Mouse (Mus musculus): ENCODE data around the gene Vtcn1. TPM values are rescaled to one million over a fixed set of nuclear protein-coding genes. Genes with fewer than 3 reads are reported as not detected.

Gene Vtcn1
- 0.05 TPM in 1 of 2 replicates, not detected in the other for polyA plus RNA-seq (2012; rRNA removed)

DNA sequence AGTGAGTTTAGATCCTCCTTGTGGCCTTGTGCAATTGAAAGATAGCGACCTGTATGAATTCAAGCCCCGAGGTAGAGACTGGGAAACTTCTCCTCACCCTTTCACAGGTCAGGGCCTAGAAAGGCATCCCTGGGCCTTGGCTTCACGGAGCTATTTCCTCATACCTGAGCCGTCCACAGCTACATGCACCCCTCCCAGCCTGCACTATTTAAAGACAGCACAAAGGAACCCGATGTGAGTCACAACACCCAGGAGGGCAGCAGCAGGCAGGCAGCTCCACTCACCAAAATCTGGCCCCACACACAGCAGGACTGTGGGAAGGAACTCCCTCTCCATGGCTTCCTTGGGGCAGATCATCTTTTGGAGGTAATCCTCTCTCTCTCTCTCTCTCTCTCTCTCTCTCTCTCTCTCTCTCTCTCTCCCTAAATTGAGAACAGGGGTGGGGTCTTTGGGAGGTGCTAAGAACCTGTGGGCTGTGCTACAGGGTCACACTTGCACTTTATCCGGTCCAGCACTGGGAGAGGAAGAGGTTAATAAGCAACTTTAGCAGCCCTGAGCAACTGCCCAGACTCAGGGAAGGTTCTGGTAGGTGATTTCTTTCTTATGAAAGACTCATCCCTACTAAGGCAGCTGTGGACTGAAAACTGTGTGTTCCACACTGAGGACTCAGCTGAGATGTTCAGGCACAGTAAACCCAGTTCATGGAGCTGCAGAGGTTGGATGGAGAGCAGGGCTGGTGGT, at the start of gene Vtcn1:
Gene Vtcn1, plus strand, starts transcription at position 235 of the 741 bp plus-strand sequence.
- no peak for DNase-seq (ENCODE audit: low read depth)
- TF ChIP-seq POLR2A (IDR thresholded peaks at IDR 0.05; ENCODE audit: borderline replicate concordance, extremely low read depth, insufficient read depth, insufficient read length, poor library complexity, severe bottlenecking) (no peak), CTCF (IDR thresholded peaks at IDR 0.05; ENCODE audit: borderline replicate concordance, extremely low read depth, insufficient read depth, insufficient read length) (no peak)

DNA sequence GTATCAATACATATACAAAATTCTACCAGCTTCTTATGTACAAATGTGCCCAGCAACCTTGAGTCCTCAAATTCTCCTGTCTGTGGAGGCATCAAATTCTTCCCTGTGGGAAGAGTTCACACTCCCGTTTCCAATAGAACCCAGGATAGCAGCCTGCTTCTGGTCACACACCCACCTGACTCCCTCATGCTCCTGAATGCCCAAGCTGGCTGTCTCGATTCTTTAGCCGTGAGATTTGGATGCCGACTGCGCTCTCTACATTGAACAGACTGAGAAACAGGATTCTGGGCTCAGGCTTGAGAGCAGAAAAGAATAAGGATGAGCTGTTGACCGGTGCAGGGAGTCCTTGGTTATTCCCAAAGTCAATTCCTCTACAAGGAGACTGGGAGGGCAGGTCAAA, 48.3 kb upstream of the Vtcn1 start:
- no peak for TF ChIP-seq CTCF (IDR thresholded peaks at IDR 0.05; ENCODE audit: borderline replicate concordance, extremely low read depth, insufficient read depth, insufficient read length)
- TF ChIP-seq POLR2A (IDR thresholded peaks at IDR 0.05; ENCODE audit: borderline replicate concordance, extremely low read depth, insufficient read depth, insufficient read length, poor library complexity, severe bottlenecking) = no peak
- no peak for DNase-seq (ENCODE audit: low read depth)

- TF ChIP-seq POLR2A (IDR thresholded peaks at IDR 0.05; ENCODE audit: borderline replicate concordance, extremely low read depth, insufficient read depth, insufficient read length, poor library complexity, severe bottlenecking) (no peak), CTCF (IDR thresholded peaks at IDR 0.05; ENCODE audit: borderline replicate concordance, extremely low read depth, insufficient read depth, insufficient read length) (no peak)
- peak; percentile 54 for DNase-seq (ENCODE audit: low read depth)
These were observed 47.7 kb upstream of the Vtcn1 start for GRCm38 (mm10) chr3:100777568-100777967.

DNA sequence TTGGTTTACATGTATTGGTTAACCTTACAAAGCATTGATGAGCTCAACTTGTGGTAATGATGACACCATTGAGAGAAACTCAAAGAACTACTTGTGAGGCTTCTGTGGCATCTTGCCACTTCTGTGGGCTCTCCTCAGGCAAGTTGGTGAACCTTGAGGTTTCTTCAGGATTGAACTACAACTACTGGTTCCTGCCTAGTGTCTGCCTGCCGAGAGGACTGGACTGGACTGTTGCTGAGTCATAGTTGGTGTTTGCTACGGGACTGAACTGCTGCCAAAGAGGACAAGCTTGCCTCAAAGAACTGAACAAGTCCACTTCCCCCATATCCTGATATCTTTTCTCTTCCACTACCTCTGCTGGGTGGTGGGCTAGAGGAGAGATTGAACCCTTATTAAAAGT, 39.2 kb upstream of the Vtcn1 start:
- DNase-seq (ENCODE audit: low read depth) = no peak
- TF ChIP-seq POLR2A (IDR thresholded peaks at IDR 0.05; ENCODE audit: borderline replicate concordance, extremely low read depth, insufficient read depth, insufficient read length, poor library complexity, severe bottlenecking) (no peak), CTCF (IDR thresholded peaks at IDR 0.05; ENCODE audit: borderline replicate concordance, extremely low read depth, insufficient read depth, insufficient read length) (no peak)

- TF ChIP-seq CTCF (IDR thresholded peaks at IDR 0.05; ENCODE audit: borderline replicate concordance, extremely low read depth, insufficient read depth, insufficient read length) (no peak), POLR2A (IDR thresholded peaks at IDR 0.05; ENCODE audit: borderline replicate concordance, extremely low read depth, insufficient read depth, insufficient read length, poor library complexity, severe bottlenecking) (no peak)
- no peak for DNase-seq (ENCODE audit: low read depth)
These were observed 33.6 kb upstream of the Vtcn1 start for GRCm38 (mm10) chr3:100791670-100792069.

GRCm38 (mm10) chr3:100793345-100793744, 31.9 kb upstream of the Vtcn1 start:
- DNase-seq (ENCODE audit: low read depth) = no peak
- no peak for TF ChIP-seq POLR2A (IDR thresholded peaks at IDR 0.05; ENCODE audit: borderline replicate concordance, extremely low read depth, insufficient read depth, insufficient read length, poor library complexity, severe bottlenecking)

- TF ChIP-seq CTCF (IDR thresholded peaks at IDR 0.05; ENCODE audit: borderline replicate concordance, extremely low read depth, insufficient read depth, insufficient read length) (no peak), POLR2A (IDR thresholded peaks at IDR 0.05; ENCODE audit: borderline replicate concordance, extremely low read depth, insufficient read depth, insufficient read length, poor library complexity, severe bottlenecking) (no peak)
- peak; percentile 13 for DNase-seq (ENCODE audit: low read depth)
These were observed 28.7 kb upstream of the Vtcn1 start for GRCm38 (mm10) chr3:100796571-100796970.

DNA sequence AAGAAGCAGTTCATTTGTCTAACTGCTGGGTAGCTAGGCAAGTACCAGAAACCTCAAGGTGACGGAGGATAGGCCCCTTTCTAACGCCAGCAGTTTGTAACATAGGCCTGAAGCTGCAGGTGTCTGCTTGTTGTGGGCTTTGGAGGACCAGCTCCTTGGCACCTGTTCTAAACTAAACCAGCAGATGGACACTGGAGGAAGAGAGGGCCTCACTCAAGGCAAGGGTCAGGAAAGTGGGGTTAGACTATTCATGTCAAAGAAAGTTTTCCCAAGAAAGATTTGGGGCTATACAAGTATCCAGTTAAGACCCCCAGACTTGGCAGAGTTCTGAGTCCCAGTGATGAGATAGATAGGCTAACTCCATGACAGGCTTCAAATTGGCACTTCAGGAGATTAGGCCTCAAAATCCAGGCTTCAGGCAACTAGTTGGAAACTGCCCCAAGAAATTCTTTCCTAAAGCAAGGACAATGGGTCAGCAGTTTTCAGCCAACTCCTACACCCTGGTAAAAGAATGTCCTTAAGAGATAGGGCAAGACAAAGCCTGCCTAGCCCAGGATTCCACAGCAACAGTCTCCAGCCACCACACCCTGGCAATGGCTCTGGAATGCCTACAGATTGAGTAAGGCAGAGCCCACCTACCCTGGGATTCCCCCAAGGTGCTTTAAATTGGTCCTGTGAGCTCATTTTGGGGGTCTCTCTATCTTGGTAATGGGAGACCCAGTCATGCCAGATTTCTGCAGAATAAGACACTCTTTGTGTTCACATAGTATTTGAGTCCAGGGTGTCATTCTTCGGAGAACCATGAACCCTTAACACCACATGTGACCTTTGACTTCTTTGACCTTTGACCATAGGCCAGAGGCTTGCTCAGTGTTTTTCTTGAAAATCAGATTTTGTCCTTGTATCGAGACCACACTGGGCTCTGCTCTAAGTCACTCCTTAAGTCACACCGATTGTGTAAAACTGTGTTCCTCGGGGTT, 27.8 kb upstream of the Vtcn1 start:
- DNase-seq (ENCODE audit: low read depth) = no peak
- TF ChIP-seq CTCF (IDR thresholded peaks at IDR 0.05; ENCODE audit: borderline replicate concordance, extremely low read depth, insufficient read depth, insufficient read length) (no peak), POLR2A (IDR thresholded peaks at IDR 0.05; ENCODE audit: borderline replicate concordance, extremely low read depth, insufficient read depth, insufficient read length, poor library complexity, severe bottlenecking) (no peak)

GRCm38 (mm10) chr3:100798872-100799422, 26.3 kb upstream of the Vtcn1 start:
- DNase-seq (ENCODE audit: low read depth) = no peak
- TF ChIP-seq CTCF (IDR thresholded peaks at IDR 0.05; ENCODE audit: borderline replicate concordance, extremely low read depth, insufficient read depth, insufficient read length) (no peak), POLR2A (IDR thresholded peaks at IDR 0.05; ENCODE audit: borderline replicate concordance, extremely low read depth, insufficient read depth, insufficient read length, poor library complexity, severe bottlenecking) (no peak)

DNA sequence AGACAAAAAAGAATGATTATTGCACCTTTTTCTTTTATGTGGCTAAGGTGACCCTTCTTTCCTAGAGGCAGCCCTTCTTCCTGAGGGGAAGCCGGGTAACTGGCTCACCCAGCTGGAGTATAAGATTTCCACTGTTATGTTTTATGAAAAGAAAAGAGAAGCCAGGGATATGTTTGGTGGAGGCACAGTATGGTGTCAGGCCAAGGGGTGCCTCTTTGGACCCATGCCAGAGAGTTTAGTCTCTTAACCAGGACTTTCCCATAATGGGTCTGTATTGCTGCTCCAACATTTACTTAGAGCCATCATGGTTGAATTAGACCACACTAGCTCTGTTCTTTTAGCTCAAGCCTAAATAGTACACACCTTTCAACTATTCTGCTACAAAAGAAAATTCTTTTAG, 20.3 kb upstream of the Vtcn1 start:
- TF ChIP-seq CTCF (IDR thresholded peaks at IDR 0.05; ENCODE audit: borderline replicate concordance, extremely low read depth, insufficient read depth, insufficient read length) (no peak), POLR2A (IDR thresholded peaks at IDR 0.05; ENCODE audit: borderline replicate concordance, extremely low read depth, insufficient read depth, insufficient read length, poor library complexity, severe bottlenecking) (no peak)

DNA sequence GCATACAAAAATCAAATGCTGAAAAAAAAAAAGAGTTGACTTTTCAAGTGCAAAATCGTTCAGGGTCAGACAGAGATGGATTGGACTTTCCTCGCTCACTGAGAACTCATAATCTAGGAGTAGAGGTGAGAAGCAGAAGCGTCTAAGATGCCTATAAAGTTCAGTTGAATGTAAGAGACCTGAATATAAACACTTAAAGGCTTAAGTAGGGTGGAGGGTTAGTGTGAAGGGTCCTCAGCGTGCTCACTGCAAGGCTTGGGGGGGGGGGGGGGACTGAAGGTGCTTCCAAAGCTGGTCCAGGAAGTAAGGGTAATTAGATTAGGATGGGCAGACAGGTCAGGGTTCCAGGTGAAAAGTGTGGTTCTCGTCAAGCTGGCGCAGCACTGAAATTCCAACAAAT, 19.3 kb upstream of the Vtcn1 start:
- no peak for DNase-seq (ENCODE audit: low read depth)
- TF ChIP-seq CTCF (IDR thresholded peaks at IDR 0.05; ENCODE audit: borderline replicate concordance, extremely low read depth, insufficient read depth, insufficient read length) (no peak), POLR2A (IDR thresholded peaks at IDR 0.05; ENCODE audit: borderline replicate concordance, extremely low read depth, insufficient read depth, insufficient read length, poor library complexity, severe bottlenecking) (no peak)

More for the DNA sequence above, 20.3 kb upstream of the Vtcn1 start:
- DNase-seq (ENCODE audit: low read depth) = no peak
